Mouse (Mus musculus) ES-Bruce4 (cell line): ENCODE measurements around the gene Mnat1. TPM values are rescaled to one million over a fixed set of nuclear protein-coding genes. Genes with fewer than 3 reads are reported as not detected.

Experiments
- H3K27ac ChIP-seq: 2 replicates; pipeline ENCODE4 v1.5.1; 2012; ENCODE audit warnings: low read length, inconsistent platforms; ENCODE audit not compliant: insufficient read depth
- H3K27me3 ChIP-seq: 2 replicates; pipeline ENCODE4 v1.6.1; 2012; ENCODE audit warnings: mild to moderate bottlenecking, low read length, inconsistent platforms; ENCODE audit not compliant: control insufficient read depth, poor library complexity, insufficient read depth, severe bottlenecking
- H3K36me3 ChIP-seq: 2 replicates; pipeline ENCODE4 v1.6.1; 2012; ENCODE audit warnings: inconsistent platforms, mild to moderate bottlenecking, low read length, moderate library complexity; ENCODE audit not compliant: control insufficient read depth, poor library complexity, insufficient read depth, severe bottlenecking
- H3K4me1 ChIP-seq: one replicate; pipeline ENCODE4 v1.8.1; 2011; ENCODE audit warnings: low read length; ENCODE audit not compliant: control insufficient read depth, insufficient read depth
- H3K4me3 ChIP-seq: 2 replicates; pipeline ENCODE4 v1.5.1; 2011; ENCODE audit warnings: low read depth, mild to moderate bottlenecking, low read length
- H3K9ac ChIP-seq: 2 replicates; pipeline ENCODE4 v1.6.1; 2012; ENCODE audit warnings: low read depth, mild to moderate bottlenecking, inconsistent platforms; ENCODE audit not compliant: poor library complexity, severe bottlenecking
- H3K9me3 ChIP-seq: replicated peaks from 2 replicates; pipeline ENCODE4 v1.6.1; 2012; ENCODE audit warnings: mild to moderate bottlenecking, low read length, inconsistent platforms; ENCODE audit not compliant: control insufficient read depth, poor library complexity, insufficient read depth, severe bottlenecking
- CTCF ChIP-seq: IDR thresholded peaks from one replicate; pipeline ENCODE4 v1.8.1; 2011; ENCODE audit warnings: low read depth, low read length
- EP300 ChIP-seq: IDR thresholded peaks from 2 replicates; pipeline ENCODE4 v1.6.1; 2011; ENCODE audit warnings: low read depth, low read length; ENCODE audit not compliant: insufficient read depth
- POLR2A ChIP-seq: IDR thresholded peaks from one replicate; pipeline ENCODE4 v1.8.1; 2011; ENCODE audit warnings: low read length; ENCODE audit not compliant: insufficient read depth
- polyA plus RNA-seq: library from polyadenylated mRNA; stranded (reverse); fragments of >200 nt; gene quantifications from 2 replicates; pipeline ENCODE4 v1.2.4, GENCODE M21; 2011; ENCODE audit warnings: low read depth; ENCODE audit not compliant: missing spikeins, insufficient read depth, insufficient read length

The Mnat1 gene
- polyA plus RNA-seq, 1 experiment, result 77.6 TPM

- no peak overlapping the region for H3K27ac ChIP-seq
- no peaks in the 10 kb centered on the region for H3K36me3 ChIP-seq
- H3K4me3 ChIP-seq, result no peak overlapping the region
- peaks cover 1% of the 10 kb centered on the region for H3K4me1 ChIP-seq
- no peaks in the 10 kb centered on the region for H3K27me3 ChIP-seq
- H3K9ac ChIP-seq, result no peak overlapping the region
- H3K9me3 ChIP-seq, result no peaks in the 10 kb centered on the region
- TF ChIP-seq CTCF, result no peak
- TF ChIP-seq POLR2A, result no peak
- TF ChIP-seq EP300, result no peak
These were observed 175.1 kb downstream of the Mnat1 start for GRCm38 (mm10) chr12:73298621-73299020.

- Histone ChIP-seq H3K4me1 (no peaks in the 10 kb centered on the region), H3K4me3 (no peak overlapping the region), H3K27me3 (no peaks in the 10 kb centered on the region), H3K9ac (no peak overlapping the region), H3K27ac (no peak overlapping the region), H3K36me3 (no peaks in the 10 kb centered on the region), H3K9me3 (no peaks in the 10 kb centered on the region)
- TF ChIP-seq EP300 (no peak), CTCF (no peak), POLR2A (no peak)
These were observed 177.0 kb downstream of the Mnat1 start for GRCm38 (mm10) chr12:73300531-73300930.

DNA sequence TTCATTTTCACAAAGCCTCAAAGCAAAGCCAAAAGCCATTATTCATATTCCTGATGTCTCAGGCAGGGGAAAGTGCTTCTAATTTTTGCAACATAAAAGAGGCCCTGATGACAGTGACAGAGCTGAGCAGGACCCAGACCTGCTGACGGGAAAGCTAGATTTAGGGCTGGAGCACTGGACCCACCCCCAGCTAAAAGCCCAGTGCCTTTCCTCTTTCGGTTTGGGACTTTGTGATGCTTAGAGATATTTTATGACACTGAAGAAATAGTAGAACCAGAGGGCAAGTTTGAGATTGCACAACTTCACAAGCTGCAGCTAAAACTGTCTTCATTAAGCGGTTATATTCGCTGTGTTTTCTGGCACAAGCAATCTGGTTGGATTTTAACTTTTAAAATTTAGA, 181.1 kb downstream of the Mnat1 start:
- Histone ChIP-seq H3K4me1 (no peaks in the 10 kb centered on the region), H3K9me3 (no peaks in the 10 kb centered on the region; the same call in 1 of the 2 replicates), H3K27ac (no peak overlapping the region), H3K36me3 (no peaks in the 10 kb centered on the region), H3K4me3 (no peak overlapping the region), H3K9ac (no peak overlapping the region), H3K27me3 (no peaks in the 10 kb centered on the region)
- TF ChIP-seq POLR2A (no peak), EP300 (no peak), CTCF (no peak)

- no peaks in the 10 kb centered on the region for H3K27me3 ChIP-seq
- H3K4me3 ChIP-seq, result no peak overlapping the region
- peaks cover 9% of the 10 kb centered on the region; the same call in 1 of the 2 replicates for H3K9me3 ChIP-seq
- no peaks in the 10 kb centered on the region for H3K36me3 ChIP-seq
- TF ChIP-seq POLR2A, result no peak
- H3K27ac ChIP-seq, result no peak overlapping the region
- no peaks in the 10 kb centered on the region for H3K4me1 ChIP-seq
- H3K9ac ChIP-seq, result no peak overlapping the region
These were observed 184.2 kb downstream of the Mnat1 start for GRCm38 (mm10) chr12:73307750-73308149.

GRCm38 (mm10) chr12:73308711-73309110, 185.2 kb downstream of the Mnat1 start:
- Histone ChIP-seq H3K27ac (no peak overlapping the region), H3K4me3 (no peak overlapping the region), H3K9me3 (peaks cover 9% of the 10 kb centered on the region; the same call in 1 of the 2 replicates), H3K9ac (no peak overlapping the region), H3K4me1 (no peaks in the 10 kb centered on the region), H3K27me3 (no peaks in the 10 kb centered on the region), H3K36me3 (no peaks in the 10 kb centered on the region)
- TF ChIP-seq EP300 (no peak), POLR2A (no peak)

- H3K4me1 ChIP-seq, result no peaks in the 10 kb centered on the region
- no peak overlapping the region for H3K27ac ChIP-seq
- TF ChIP-seq POLR2A, result no peak
- no peak for TF ChIP-seq CTCF
- TF ChIP-seq EP300, result no peak
- H3K4me3 ChIP-seq, result no peak overlapping the region
- H3K9me3 ChIP-seq, result peaks cover 6% of the 10 kb centered on the region; the same call in 1 of the 2 replicates
- no peak overlapping the region for H3K9ac ChIP-seq
- H3K27me3 ChIP-seq, result no peaks in the 10 kb centered on the region
- no peaks in the 10 kb centered on the region; the same call in 1 of the 2 replicates for H3K36me3 ChIP-seq
These were observed 194.5 kb downstream of the Mnat1 start for GRCm38 (mm10) chr12:73317706-73318686.

Other genes with a start within 250 kb of the Mnat1 start
- not detected in 2 replicates for gene Six6, start 183.8 kb upstream of the Mnat1 start, polyA plus RNA-seq
- 79.1 and 91.6 TPM in 2 replicates for gene 4930447C04Rik, start 182.9 kb upstream of the Mnat1 start, polyA plus RNA-seq
- 2.9 and 3.5 TPM in 2 replicates for gene Six1, start 69.8 kb upstream of the Mnat1 start, polyA plus RNA-seq
- gene Six4, start 10.3 kb upstream of the Mnat1 start, polyA plus RNA-seq, result 46.0 and 47.0 TPM in 2 replicates
- gene Trmt5, start 163.0 kb downstream of the Mnat1 start, polyA plus RNA-seq, result 45.7 and 53.2 TPM in 2 replicates
- 18.8 and 24.6 TPM in 2 replicates for gene Slc38a6, start 163.1 kb downstream of the Mnat1 start, polyA plus RNA-seq